Mouse (Mus musculus) C2C12 (cell line): ENCODE measurements around the gene Cybb. TPM values are rescaled to one million over a fixed set of nuclear protein-coding genes. Genes with fewer than 3 reads are reported as not detected.

Source experiments
- H3K27me3 ChIP-seq: one replicate; pipeline ENCODE4 v1.6.1; 2011; ENCODE audit not compliant: control insufficient read depth, insufficient read depth, insufficient read length
- H3K36me3 ChIP-seq: one replicate; pipeline ENCODE4 v1.6.1; 2011; ENCODE audit not compliant: control insufficient read depth, insufficient read depth
- H3K4me3 ChIP-seq: one replicate; pipeline ENCODE4 v1.5.1; 2011; ENCODE audit warnings: mild to moderate bottlenecking, control low read depth; ENCODE audit not compliant: poor library complexity, insufficient read depth, severe bottlenecking
- H3K79me2 ChIP-seq: one replicate; pipeline ENCODE4 v1.6.1; 2011; ENCODE audit not compliant: control insufficient read depth, insufficient read depth
- H3K79me3 ChIP-seq: one replicate; pipeline ENCODE4 v1.6.1; 2011; ENCODE audit warnings: low read depth, control low read depth
- H3ac ChIP-seq: one replicate; pipeline ENCODE3; 2011; ENCODE audit warnings: low read depth; ENCODE audit not compliant: control insufficient read depth, insufficient read length
- CEBPB ChIP-seq: IDR thresholded peaks from one replicate; pipeline ENCODE4 v1.6.1; 2011; ENCODE audit warnings: low read depth, mild to moderate bottlenecking, control low read depth, moderate library complexity
- CTCF ChIP-seq: IDR thresholded peaks from one replicate; pipeline ENCODE4 v1.5.1; 2011; ENCODE audit not compliant: control insufficient read depth, insufficient read depth, insufficient read length
- FOSL1 ChIP-seq: IDR thresholded peaks from one replicate; pipeline ENCODE4 v1.8.0; 2011; ENCODE audit warnings: mild to moderate bottlenecking, low read length; ENCODE audit not compliant: poor library complexity, insufficient read depth, severe bottlenecking
- MAX ChIP-seq: IDR thresholded peaks from one replicate; pipeline ENCODE4 v1.6.1; 2011; ENCODE audit warnings: mild to moderate bottlenecking, control low read depth
- MYOD1 ChIP-seq: IDR thresholded peaks from one replicate; pipeline ENCODE4 v1.6.1; 2011; ENCODE audit warnings: low read depth; ENCODE audit not compliant: control insufficient read depth, insufficient read length
- MYOG ChIP-seq: IDR thresholded peaks from one replicate; pipeline ENCODE4 v1.6.1; 2011; ENCODE audit not compliant: control insufficient read depth, insufficient read length; ENCODE audit errors: extremely low read depth
- USF1 ChIP-seq: IDR thresholded peaks from one replicate; pipeline ENCODE4 v1.6.1; 2011; ENCODE audit warnings: low read depth, mild to moderate bottlenecking, control low read depth, moderate library complexity
- polyA plus RNA-seq: library from polyadenylated mRNA; unstranded; fragments of >200 nt; fragmentation: generic; extraction: Trizol; gene quantifications from one replicate; pipeline ENCODE4 v1.2.1, GENCODE M21; 2012; ENCODE audit warnings: missing spikeins

Gene Cybb
- polyA plus RNA-seq, 1 experiment = not detected

DNA sequence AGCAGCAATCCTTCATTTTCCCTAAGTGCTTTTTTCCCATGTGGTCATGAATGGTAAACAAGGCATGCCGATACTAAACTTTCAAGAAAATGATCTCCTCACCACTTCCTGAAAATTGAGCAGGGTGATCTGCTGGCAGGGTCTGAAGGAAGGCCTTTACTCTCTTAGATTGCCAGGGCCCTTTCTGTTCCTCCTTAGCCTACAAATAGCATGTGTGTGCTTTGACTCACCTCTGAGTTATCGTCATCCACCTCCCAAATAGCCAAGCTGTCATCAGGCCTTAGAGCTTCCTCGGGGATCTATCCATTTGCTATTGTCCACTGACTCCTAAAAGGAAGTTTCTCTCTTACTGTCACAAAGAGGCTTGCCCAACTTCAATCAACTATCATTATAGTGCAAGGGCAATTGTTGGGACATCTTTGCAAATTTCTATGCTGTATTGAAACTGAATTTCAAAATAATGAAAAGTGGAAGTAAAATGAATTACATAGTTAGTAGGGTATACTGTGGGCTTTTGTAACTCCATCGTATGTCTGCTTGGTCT is 27.1 kb downstream of the Cybb start:
- Histone ChIP-seq H3K27me3 (no peaks in the 10 kb centered on the region), H3ac (no peak overlapping the region), H3K4me3 (no peak overlapping the region), H3K79me2 (no peaks in the 10 kb centered on the region), H3K36me3 (no peaks in the 10 kb centered on the region), H3K79me3 (no peaks in the 10 kb centered on the region)
- TF ChIP-seq MAX (no peak), MYOG (no peak), CEBPB (no peak), CTCF (no peak), FOSL1 (no peak), MYOD1 (no peak), USF1 (no peak)

DNA sequence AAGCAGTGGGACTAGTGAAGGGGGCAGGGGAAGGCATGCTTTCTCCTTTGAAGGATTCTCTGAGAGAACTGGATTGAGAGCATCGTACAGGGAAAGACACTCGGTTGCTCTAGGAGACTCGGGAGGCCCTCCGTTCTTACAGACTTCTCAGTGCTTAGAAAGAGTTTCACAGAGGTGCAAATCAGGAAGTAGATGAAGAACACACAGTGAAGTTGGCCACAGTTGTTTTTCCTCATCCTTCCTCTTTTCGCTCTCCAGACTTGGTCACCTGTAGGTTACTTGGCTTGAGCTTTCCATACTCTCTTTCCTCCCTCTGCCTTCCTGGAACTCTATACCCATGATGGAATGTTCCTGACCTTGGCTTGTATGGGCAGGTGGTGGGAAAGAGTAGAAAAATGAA is 35.2 kb downstream of the Cybb start:
- no peaks in the 10 kb centered on the region for H3K36me3 ChIP-seq
- no peak overlapping the region for H3ac ChIP-seq
- no peaks in the 10 kb centered on the region for H3K27me3 ChIP-seq
- TF ChIP-seq MAX = no peak
- no peak for TF ChIP-seq MYOD1
- TF ChIP-seq FOSL1 = no peak
- no peak for TF ChIP-seq USF1
- no peak overlapping the region for H3K4me3 ChIP-seq
- no peaks in the 10 kb centered on the region for H3K79me3 ChIP-seq
- no peaks in the 10 kb centered on the region for H3K79me2 ChIP-seq

DNA sequence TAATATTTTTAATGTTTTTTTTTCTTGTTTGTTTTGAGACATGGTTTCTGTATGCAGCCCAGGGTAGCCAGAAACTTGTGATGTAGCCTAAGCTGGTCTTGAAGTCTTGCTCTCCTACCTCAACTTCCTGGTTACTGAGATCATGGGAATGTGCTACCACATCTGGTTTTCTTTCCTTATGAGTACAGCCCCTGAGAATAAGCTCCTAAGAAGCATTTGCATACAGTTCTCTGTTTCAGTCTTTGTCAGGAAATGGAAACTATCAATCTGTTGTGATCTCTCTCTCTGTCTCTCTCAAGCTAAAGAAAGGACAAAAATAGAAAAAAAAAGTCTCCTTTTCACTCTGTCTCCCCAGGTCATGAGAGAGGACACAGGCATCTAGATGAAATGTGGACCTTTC is 40.3 kb downstream of the Cybb start:
- Histone ChIP-seq H3K79me2 (no peaks in the 10 kb centered on the region), H3K4me3 (no peak overlapping the region), H3ac (no peak overlapping the region), H3K36me3 (no peaks in the 10 kb centered on the region), H3K79me3 (no peaks in the 10 kb centered on the region), H3K27me3 (no peaks in the 10 kb centered on the region)
- no peak for TF ChIP-seq MYOD1
- TF ChIP-seq CEBPB = no peak
- TF ChIP-seq CTCF = no peak
- TF ChIP-seq MYOG = no peak
- TF ChIP-seq USF1 = no peak
- TF ChIP-seq MAX = no peak
- TF ChIP-seq FOSL1 = no peak

DNA sequence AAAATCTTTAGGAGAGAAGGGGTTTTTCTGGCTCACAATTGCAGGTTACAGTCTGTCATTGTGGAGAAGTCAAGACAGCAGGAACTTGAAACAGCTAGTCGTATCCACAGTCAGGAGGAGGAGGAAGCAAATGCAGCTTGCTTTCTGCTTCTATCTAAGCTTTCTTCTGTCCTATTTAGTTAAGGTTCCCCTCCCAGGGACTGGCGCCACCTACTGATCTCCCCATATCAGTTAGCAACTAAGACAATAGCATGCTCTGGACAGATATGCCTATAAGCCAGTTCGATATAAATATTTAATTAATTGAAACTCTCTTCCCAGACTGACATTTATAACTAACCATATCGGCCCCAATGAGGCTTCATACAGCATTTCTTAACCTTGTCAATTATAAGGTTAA is 46.5 kb downstream of the Cybb start:
- no peaks in the 10 kb centered on the region for H3K79me3 ChIP-seq
- H3K79me2 ChIP-seq = no peaks in the 10 kb centered on the region
- no peak overlapping the region for H3ac ChIP-seq
- no peak overlapping the region for H3K4me3 ChIP-seq
- H3K36me3 ChIP-seq = no peaks in the 10 kb centered on the region
- no peaks in the 10 kb centered on the region for H3K27me3 ChIP-seq
- TF ChIP-seq CEBPB (no peak), MAX (no peak), MYOD1 (no peak), CTCF (no peak), USF1 (no peak), MYOG (no peak), FOSL1 (no peak)

DNA sequence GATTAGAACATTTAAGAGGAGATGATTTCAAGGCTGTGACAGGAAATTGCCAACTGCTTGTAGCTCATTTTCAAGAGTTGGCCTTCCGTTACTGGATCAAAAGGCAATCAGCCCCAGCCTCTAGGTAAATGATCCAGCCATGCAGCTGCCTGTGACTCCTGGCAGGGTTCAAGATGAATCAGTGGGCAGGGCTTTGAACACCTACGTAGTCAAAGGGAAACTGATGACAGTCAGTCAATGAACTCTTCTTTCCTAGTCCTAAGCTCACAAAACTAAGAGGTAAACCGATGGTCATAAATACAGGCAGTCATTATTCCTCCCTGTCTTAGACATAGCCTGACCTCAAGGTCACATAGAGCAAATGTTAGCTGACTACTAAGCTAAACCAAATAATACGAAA is 47.0 kb downstream of the Cybb start:
- Histone ChIP-seq H3K36me3 (no peaks in the 10 kb centered on the region), H3K4me3 (no peak overlapping the region), H3ac (no peak overlapping the region), H3K79me2 (no peaks in the 10 kb centered on the region), H3K27me3 (no peaks in the 10 kb centered on the region), H3K79me3 (no peaks in the 10 kb centered on the region)
- TF ChIP-seq MAX (no peak), FOSL1 (no peak), CTCF (no peak), MYOD1 (no peak), USF1 (no peak), MYOG (no peak), CEBPB (no peak)

DNA sequence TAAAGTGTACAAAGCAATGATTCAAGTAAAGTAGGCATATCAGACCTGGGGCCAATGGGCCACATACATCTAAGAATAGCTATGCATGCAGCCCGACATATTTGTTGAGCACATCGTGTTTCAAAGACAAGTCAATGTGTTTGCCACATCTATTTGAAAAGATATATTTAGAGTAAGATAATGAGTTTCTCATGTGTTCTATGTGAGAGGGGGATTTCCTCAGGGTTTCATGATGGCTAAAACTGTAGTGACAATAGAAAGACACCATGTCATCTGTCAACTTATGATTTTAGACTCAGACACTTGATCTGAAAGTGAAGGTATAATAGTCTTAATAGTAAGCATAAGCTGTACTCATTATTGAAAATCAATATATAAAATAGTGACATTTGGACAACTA is 48.3 kb downstream of the Cybb start:
- no peak for TF ChIP-seq CTCF
- TF ChIP-seq USF1 = no peak
- TF ChIP-seq CEBPB = no peak
- TF ChIP-seq MYOD1 = no peak
- no peak for TF ChIP-seq FOSL1
- no peak for TF ChIP-seq MYOG
- no peak for TF ChIP-seq MAX
- H3K4me3 ChIP-seq = no peak overlapping the region

More for the DNA sequence above, 48.3 kb downstream of the Cybb start:
- no peaks in the 10 kb centered on the region for H3K36me3 ChIP-seq
- no peaks in the 10 kb centered on the region for H3K79me3 ChIP-seq
- H3K27me3 ChIP-seq = no peaks in the 10 kb centered on the region
- H3ac ChIP-seq = no peak overlapping the region
- H3K79me2 ChIP-seq = no peaks in the 10 kb centered on the region
